Mouse (Mus musculus): ENCODE measurements around the gene Gpank1. TPM values are rescaled to one million over a fixed set of nuclear protein-coding genes. Genes with fewer than 3 reads are reported as not detected.

The Gpank1 gene
- polyA plus RNA-seq, 1 experiment = 20.9 TPM

DNA sequence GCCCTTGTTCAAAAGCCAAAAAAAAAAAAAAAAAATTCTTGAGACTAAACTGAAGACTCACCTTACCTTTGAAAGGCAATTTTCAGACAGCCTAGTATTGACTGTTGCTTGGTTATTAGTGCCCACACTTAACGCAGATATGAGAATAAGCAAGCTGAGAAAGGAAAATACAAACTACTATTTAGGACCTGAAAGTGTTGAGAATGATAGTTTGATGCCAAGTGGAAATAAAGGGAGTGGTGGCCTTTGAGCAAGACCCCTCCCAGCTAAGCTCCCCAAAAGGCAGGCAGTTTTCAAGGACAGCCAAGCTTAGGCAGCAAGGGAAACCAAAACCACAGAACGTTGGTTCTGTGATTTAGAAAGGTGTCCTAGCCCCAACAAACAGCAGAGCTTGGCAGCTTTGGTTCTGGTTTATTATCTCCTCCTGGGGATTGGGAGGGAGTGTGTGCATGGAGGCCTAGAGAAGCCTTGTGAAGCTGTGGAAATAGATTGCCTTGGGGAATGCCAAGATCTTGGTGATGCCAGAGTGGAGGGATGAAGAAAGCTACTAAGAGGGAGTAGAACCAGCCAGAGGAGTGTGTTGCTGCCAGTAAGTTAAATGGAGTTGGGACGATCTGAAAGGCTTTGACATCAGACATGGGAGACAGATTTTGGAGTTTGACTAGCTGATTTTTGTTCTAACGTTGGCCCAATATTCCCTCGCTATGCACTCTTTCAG, 26.8 kb downstream of the Gpank1 start:
- H3K36me3 ChIP-seq (ENCODE audit: control insufficient read depth, insufficient read depth, low read length) = peaks cover 76% of the 10 kb centered on the region
- H3K27ac ChIP-seq (ENCODE audit: insufficient read depth, low read length) = no peak overlapping the region
- H3K4me3 ChIP-seq (ENCODE audit: extremely low read depth, insufficient read depth, insufficient read length) = no peak overlapping the region
- DNase-seq (ENCODE audit: low read depth in 1 of 2, low spot score in 2 of 2) = no peak
- no peaks in the 10 kb centered on the region for H3K27me3 ChIP-seq (ENCODE audit: control insufficient read depth, insufficient read depth, low read length)
- TF ChIP-seq POLR2A (IDR thresholded peaks at IDR 0.05; ENCODE audit: low read depth, low read length) (no peak), CTCF (IDR thresholded peaks at IDR 0.05; ENCODE audit: extremely low read depth, insufficient read depth, insufficient read length, insufficient replicate concordance) (no peak)
- 71% methylated on average over 5 of the region's 5 CpGs for WGBS
- no peaks in the 10 kb centered on the region for H3K4me1 ChIP-seq (ENCODE audit: control insufficient read depth, insufficient read depth, insufficient read length)

DNA sequence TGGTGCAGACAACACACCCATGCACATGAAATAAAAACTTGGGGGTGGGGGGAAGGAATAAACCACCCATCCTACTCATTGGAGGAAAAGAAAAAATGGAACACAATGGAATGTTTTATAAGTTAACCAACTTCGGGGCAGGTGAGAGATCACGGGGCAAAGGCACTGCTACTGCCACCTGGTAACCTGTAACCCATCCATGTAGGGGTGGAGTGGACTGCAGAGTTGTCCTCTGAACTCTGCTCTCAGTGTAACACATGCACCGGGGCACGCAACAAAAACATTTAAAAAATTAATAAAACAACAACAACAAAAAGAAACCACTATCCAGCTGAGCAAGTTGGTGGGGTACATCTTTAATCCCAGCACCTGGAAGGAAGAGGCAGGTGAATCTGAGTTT, 30.9 kb downstream of the Gpank1 start:
- WGBS = 94% methylated on average over 4 of the region's 4 CpGs
- Histone ChIP-seq H3K27me3 (ENCODE audit: control insufficient read depth, insufficient read depth, low read length) (no peaks in the 10 kb centered on the region), H3K4me1 (ENCODE audit: control insufficient read depth, insufficient read depth, insufficient read length) (no peaks in the 10 kb centered on the region), H3K36me3 (ENCODE audit: control insufficient read depth, insufficient read depth, low read length) (peaks cover 78% of the 10 kb centered on the region), H3K27ac (ENCODE audit: insufficient read depth, low read length) (no peak overlapping the region), H3K4me3 (ENCODE audit: extremely low read depth, insufficient read depth, insufficient read length) (no peak overlapping the region)
- TF ChIP-seq POLR2A (IDR thresholded peaks at IDR 0.05; ENCODE audit: low read depth, low read length) = no peak
- TF ChIP-seq CTCF (IDR thresholded peaks at IDR 0.05; ENCODE audit: extremely low read depth, insufficient read depth, insufficient read length, insufficient replicate concordance) = no peak
- DNase-seq (ENCODE audit: low read depth in 1 of 2, low spot score in 2 of 2) = no peak

- H3K27me3 ChIP-seq (ENCODE audit: control insufficient read depth, insufficient read depth, low read length) = no peaks in the 10 kb centered on the region
- H3K4me3 ChIP-seq (ENCODE audit: extremely low read depth, insufficient read depth, insufficient read length) = no peak overlapping the region
- TF ChIP-seq CTCF (IDR thresholded peaks at IDR 0.05; ENCODE audit: extremely low read depth, insufficient read depth, insufficient read length, insufficient replicate concordance) = no peak
- TF ChIP-seq POLR2A (IDR thresholded peaks at IDR 0.05; ENCODE audit: low read depth, low read length) = no peak
- peaks cover 86% of the 10 kb centered on the region for H3K36me3 ChIP-seq (ENCODE audit: control insufficient read depth, insufficient read depth, low read length)
- H3K27ac ChIP-seq (ENCODE audit: insufficient read depth, low read length) = no peak overlapping the region
- no peaks in the 10 kb centered on the region for H3K4me1 ChIP-seq (ENCODE audit: control insufficient read depth, insufficient read depth, insufficient read length)
- WGBS = 91% methylated on average over 9 of the region's 9 CpGs
- DNase-seq (ENCODE audit: low read depth in 1 of 2, low spot score in 2 of 2) = no peak
Observed at GRCm38 (mm10) chr17:35153077-35153476, 31.8 kb downstream of the Gpank1 start.

- 94% methylated on average over 4 of the region's 4 CpGs for WGBS
- H3K4me1 ChIP-seq (ENCODE audit: control insufficient read depth, insufficient read depth, insufficient read length) = no peaks in the 10 kb centered on the region
- no peak for DNase-seq (ENCODE audit: low read depth in 1 of 2, low spot score in 2 of 2)
- H3K27ac ChIP-seq (ENCODE audit: insufficient read depth, low read length) = no peak overlapping the region
- TF ChIP-seq POLR2A (IDR thresholded peaks at IDR 0.05; ENCODE audit: low read depth, low read length) = no peak
- TF ChIP-seq CTCF (IDR thresholded peaks at IDR 0.05; ENCODE audit: extremely low read depth, insufficient read depth, insufficient read length, insufficient replicate concordance) = no peak
- H3K36me3 ChIP-seq (ENCODE audit: control insufficient read depth, insufficient read depth, low read length) = peaks cover 93% of the 10 kb centered on the region
- H3K4me3 ChIP-seq (ENCODE audit: extremely low read depth, insufficient read depth, insufficient read length) = no peak overlapping the region
- H3K27me3 ChIP-seq (ENCODE audit: control insufficient read depth, insufficient read depth, low read length) = no peaks in the 10 kb centered on the region
Observed at GRCm38 (mm10) chr17:35153931-35154330, 32.7 kb downstream of the Gpank1 start.

DNA sequence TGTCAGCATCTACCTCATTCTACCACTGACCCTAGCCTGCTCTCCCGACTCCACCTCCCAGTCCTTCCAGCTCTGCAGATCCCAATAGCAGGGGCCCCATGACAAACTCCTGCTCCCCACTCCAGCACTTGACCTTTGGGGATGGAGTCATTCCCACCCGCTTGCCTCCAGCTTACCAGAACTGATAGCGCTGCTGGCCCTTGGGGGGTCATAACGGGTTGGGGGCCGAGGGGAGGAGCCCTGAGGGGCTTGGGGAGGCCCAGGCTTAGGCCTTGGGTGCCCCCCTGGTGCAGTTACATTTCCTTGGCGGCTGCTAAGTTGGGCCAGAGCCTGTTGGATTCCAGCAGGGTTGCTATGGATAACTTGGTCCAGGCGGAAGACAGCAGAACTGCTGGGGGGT, 33.4 kb downstream of the Gpank1 start:
- WGBS = 96% methylated on average over 7 of the region's 7 CpGs
- Histone ChIP-seq H3K36me3 (ENCODE audit: control insufficient read depth, insufficient read depth, low read length) (peaks cover 94% of the 10 kb centered on the region), H3K4me3 (ENCODE audit: extremely low read depth, insufficient read depth, insufficient read length) (no peak overlapping the region), H3K4me1 (ENCODE audit: control insufficient read depth, insufficient read depth, insufficient read length) (no peaks in the 10 kb centered on the region), H3K27ac (ENCODE audit: insufficient read depth, low read length) (no peak overlapping the region), H3K27me3 (ENCODE audit: control insufficient read depth, insufficient read depth, low read length) (no peaks in the 10 kb centered on the region)
- TF ChIP-seq CTCF (IDR thresholded peaks at IDR 0.05; ENCODE audit: extremely low read depth, insufficient read depth, insufficient read length, insufficient replicate concordance) (no peak), POLR2A (IDR thresholded peaks at IDR 0.05; ENCODE audit: low read depth, low read length) (no peak)
- DNase-seq (ENCODE audit: low read depth in 1 of 2, low spot score in 2 of 2) = no peak

DNA sequence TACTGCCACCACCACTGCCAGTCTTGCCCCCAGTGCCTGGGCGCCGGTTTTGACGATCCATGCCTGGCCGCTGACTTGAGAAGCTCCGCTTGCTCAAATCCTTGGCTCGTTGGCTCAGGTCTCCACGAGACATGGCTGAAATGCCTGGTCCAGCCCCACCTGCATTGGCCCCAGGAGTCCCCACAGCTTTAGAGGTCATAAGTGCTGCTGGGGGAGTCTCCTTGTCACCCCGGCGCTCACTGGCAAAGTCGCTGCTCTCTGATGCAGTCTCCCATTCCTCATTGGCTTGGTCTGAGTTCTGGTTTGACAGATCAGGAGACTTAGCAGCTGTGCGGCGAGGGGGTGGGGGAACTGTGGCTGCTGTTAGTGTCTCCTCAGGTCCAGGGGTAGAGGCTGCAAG, 34.2 kb downstream of the Gpank1 start:
- Histone ChIP-seq H3K27me3 (ENCODE audit: control insufficient read depth, insufficient read depth, low read length) (no peaks in the 10 kb centered on the region), H3K4me3 (ENCODE audit: extremely low read depth, insufficient read depth, insufficient read length) (no peak overlapping the region), H3K27ac (ENCODE audit: insufficient read depth, low read length) (no peak overlapping the region), H3K4me1 (ENCODE audit: control insufficient read depth, insufficient read depth, insufficient read length) (no peaks in the 10 kb centered on the region), H3K36me3 (ENCODE audit: control insufficient read depth, insufficient read depth, low read length) (peaks cover 94% of the 10 kb centered on the region)
- no peak for TF ChIP-seq CTCF (IDR thresholded peaks at IDR 0.05; ENCODE audit: extremely low read depth, insufficient read depth, insufficient read length, insufficient replicate concordance)
- no peak for TF ChIP-seq POLR2A (IDR thresholded peaks at IDR 0.05; ENCODE audit: low read depth, low read length)
- no peak for DNase-seq (ENCODE audit: low read depth in 1 of 2, low spot score in 2 of 2)
- 93% methylated on average over 12 of the region's 12 CpGs for WGBS

DNA sequence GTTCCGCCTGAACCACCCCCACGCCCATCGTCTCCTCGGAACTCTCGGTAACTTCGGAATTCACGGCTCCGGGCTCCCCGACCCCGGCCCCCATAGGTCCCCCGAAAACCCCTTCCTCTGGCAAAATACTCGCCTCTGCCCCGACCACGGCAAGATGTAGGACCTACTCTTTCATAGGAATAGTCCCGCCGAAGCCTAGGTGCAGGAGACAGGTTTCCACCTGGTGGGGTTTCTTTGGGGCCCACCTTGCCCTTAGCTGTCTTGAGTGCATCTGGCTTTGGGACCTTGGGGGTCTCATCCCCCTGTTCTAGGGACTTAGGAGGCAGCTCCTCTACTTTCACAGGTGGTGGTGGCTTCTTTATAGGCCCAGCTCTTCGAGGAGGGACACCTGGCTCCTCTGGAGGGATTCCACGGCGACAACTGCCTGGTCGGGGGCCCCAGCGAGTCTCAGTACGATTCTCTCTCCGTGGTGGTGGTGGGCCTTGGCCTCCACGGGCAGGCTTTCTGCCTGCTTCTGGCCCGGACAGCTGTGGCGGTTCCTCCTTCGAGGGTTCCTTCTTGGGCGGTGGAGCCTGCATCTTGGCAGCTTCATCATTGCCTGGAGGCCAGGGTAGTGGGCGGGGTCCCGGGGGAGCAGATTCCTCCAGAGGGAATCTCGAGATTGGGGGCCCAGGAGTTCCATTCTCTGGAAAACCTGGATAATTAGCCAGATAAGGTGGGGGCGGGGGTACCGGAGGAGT, 35.4 kb downstream of the Gpank1 start:
- WGBS = 95% methylated on average over 33 of the region's 33 CpGs
- Histone ChIP-seq H3K4me3 (ENCODE audit: extremely low read depth, insufficient read depth, insufficient read length) (no peak overlapping the region), H3K27me3 (ENCODE audit: control insufficient read depth, insufficient read depth, low read length) (no peaks in the 10 kb centered on the region), H3K27ac (ENCODE audit: insufficient read depth, low read length) (no peak overlapping the region), H3K36me3 (ENCODE audit: control insufficient read depth, insufficient read depth, low read length) (peaks cover 97% of the 10 kb centered on the region), H3K4me1 (ENCODE audit: control insufficient read depth, insufficient read depth, insufficient read length) (no peaks in the 10 kb centered on the region)
- no peak for DNase-seq (ENCODE audit: low read depth in 1 of 2, low spot score in 2 of 2)
- TF ChIP-seq POLR2A (IDR thresholded peaks at IDR 0.05; ENCODE audit: low read depth, low read length) = no peak
- no peak for TF ChIP-seq CTCF (IDR thresholded peaks at IDR 0.05; ENCODE audit: extremely low read depth, insufficient read depth, insufficient read length, insufficient replicate concordance)
